8 mouse cellular contexts compared by ENCODE assay signal in genomic region chr11:70001865-70002264, GRCm38 (mm10). TPM values are rescaled to one million over a fixed set of nuclear protein-coding genes. Genes with fewer than 3 reads are reported as not detected.
DNase-seq lines count a peak whose midpoint lies in the region; TF ChIP-seq lines count a peak whose summit lies in the region.

No protein-coding gene starts in this region.

- TF ChIP-seq POLR2A in bone marrow macrophage, adult 2 months (IDR thresholded peaks at IDR 0.05; ENCODE audit: borderline replicate concordance, low read depth, low read length), result no peak
- TF ChIP-seq POLR2A in liver, adult 2 months (IDR thresholded peaks at IDR 0.05; ENCODE audit: extremely low read depth, insufficient read depth, low read length), result no peak

- peak overlapping the region; percentile 69 for H3K4me3 ChIP-seq in bone marrow macrophage, adult 2 months (ENCODE audit: insufficient read depth, low read length)
- H3K4me3 ChIP-seq in liver, adult 2 months (ENCODE audit: insufficient read depth, low read depth, low read length), result no peak overlapping the region

- intact Hi-C loops in left cerebral cortex, postnatal 4 days (cut with DNase I), result no loop called here
- intact Hi-C loops in left cerebral cortex, postnatal 25 days (cut with DNase I), result loop anchor here (5.0 kb wide), 1 partner anchor 210 kb away; the partner anchor contains the start of gene Slc16a11

- DNase-seq in left cerebral cortex, postnatal 4 days, result peak; percentile 53
- no peak for DNase-seq in left cerebral cortex, adult 8-10 months (ENCODE audit: low spot score in 2 of 2)
- DNase-seq in heart, postnatal 4 days, result peak; percentile 64
- peak; percentile 44 for DNase-seq in liver, adult 2 months (ENCODE audit: extremely low read depth, low read depth, low spot score)
- DNase-seq in naive thymus-derived CD4-positive, alpha-beta T cell, adult 2 months (ENCODE audit: low read depth), result peak; percentile 82
- DNase-seq in left cerebral cortex, postnatal 25 days (ENCODE audit: low spot score in 2 of 2), result no peak
- no peak for DNase-seq in ovary, postnatal 36 days (ENCODE audit: low spot score)

- H3K4me1 ChIP-seq in bone marrow macrophage, adult 2 months (ENCODE audit: control insufficient read depth, insufficient read depth, low read length), result peaks cover 26% of the 10 kb centered on the region
- H3K4me1 ChIP-seq in liver, adult 2 months (ENCODE audit: control insufficient read depth, insufficient read depth, low read length), result peaks cover 8% of the 10 kb centered on the region

- H3K27ac ChIP-seq in bone marrow macrophage, adult 2 months (ENCODE audit: insufficient read depth, low read depth, low read length), result no peak overlapping the region; the same call in 1 of the 2 replicates
- no peak overlapping the region for H3K27ac ChIP-seq in liver, adult 2 months (replicated peaks; ENCODE audit: insufficient read depth, low read depth, low read length)

- peaks cover 14% of the 10 kb centered on the region for H3K79me2 ChIP-seq in liver, adult 2 months (ENCODE audit: control insufficient read depth, insufficient read depth, low read length)

- H3K36me3 ChIP-seq in liver, adult 2 months (ENCODE audit: control insufficient read depth, insufficient read depth, low read length), result peaks cover 6% of the 10 kb centered on the region; the same call in 1 of the 2 replicates

- no peaks in the 10 kb centered on the region for H3K27me3 ChIP-seq in liver, adult 2 months (ENCODE audit: control insufficient read depth, insufficient read depth, low read length)

- no peak overlapping the region for H3K9ac ChIP-seq in liver, adult 2 months (ENCODE audit: low read depth, low read length)

- TF ChIP-seq CTCF in bone marrow macrophage, adult 2 months (IDR thresholded peaks at IDR 0.05; ENCODE audit: low read depth, low read length), result no peak; the same call in 1 of the 2 replicates
- TF ChIP-seq CTCF in liver, adult 2 months (IDR thresholded peaks at IDR 0.05; ENCODE audit: low read depth, low read length), result peak; percentile 17; the same call in 1 of the 2 replicates

RNA-seq across cellular contexts. Expression of gene Dvl2, which starts 1.5 kb away (rescaled TPM):
- total RNA-seq in left cerebral cortex, postnatal 4 days (2021), result 10 to 100 TPM; 38.8 to 40.1 TPM
- total RNA-seq in left cerebral cortex, adult 8-10 months (2022), result 10 to 100 TPM; 28.0 to 36.9 (median 32.9) TPM
- polyA plus RNA-seq in bone marrow macrophage, adult 2 months (2012; ENCODE audit: insufficient read depth, insufficient read length, missing spikeins), result 20.4 and 25.8 TPM in 2 replicates
- 10 to 100 TPM; 13.1 to 14.0 TPM for total RNA-seq in heart, postnatal 4 days (2021)
- 2.8 TPM in 2 replicates for total RNA-seq in liver, adult 2 months (2014; rRNA removed)
- 3.7 and 4.5 TPM in 2 replicates for polyA plus RNA-seq in liver, adult 2 months (2012; rRNA removed)
- 10 to 100 TPM; 26.1 to 32.2 TPM for total RNA-seq in left cerebral cortex, postnatal 25 days (2021)

RNA-seq across cellular contexts. Expression of gene Phf23, which starts 6.3 kb away (rescaled TPM):
- 10 to 100 TPM; 46.2 to 48.7 TPM for total RNA-seq in left cerebral cortex, postnatal 4 days (2021)
- total RNA-seq in left cerebral cortex, adult 8-10 months (2022), result 10 to 100 TPM; 49.6 to 59.9 (median 51.8) TPM
- 77.6 and 78.1 TPM in 2 replicates for polyA plus RNA-seq in bone marrow macrophage, adult 2 months (2012; ENCODE audit: insufficient read depth, insufficient read length, missing spikeins)
- 10 to 100 TPM; 25.0 to 30.3 TPM for total RNA-seq in heart, postnatal 4 days (2021)
- 8.0 and 8.5 TPM in 2 replicates for total RNA-seq in liver, adult 2 months (2014; rRNA removed)
- polyA plus RNA-seq in liver, adult 2 months (2012; rRNA removed), result 8.8 and 12.1 TPM in 2 replicates
- total RNA-seq in left cerebral cortex, postnatal 25 days (2021), result 10 to 100 TPM; 44.6 to 47.5 TPM

RNA-seq across cellular contexts. Expression of gene Gabarap, which starts 10.9 kb away (rescaled TPM):
- 100 to 1,000 TPM; 303 to 307 TPM for total RNA-seq in left cerebral cortex, postnatal 4 days (2021)
- 100 to 1,000 TPM; 218 to 247 (median 236) TPM for total RNA-seq in left cerebral cortex, adult 8-10 months (2022)
- 1,001 and 1,002 TPM in 2 replicates for polyA plus RNA-seq in bone marrow macrophage, adult 2 months (2012; ENCODE audit: insufficient read depth, insufficient read length, missing spikeins)
- 100 to 1,000 TPM; 271 TPM for total RNA-seq in heart, postnatal 4 days (2021)
- 175 and 176 TPM in 2 replicates for total RNA-seq in liver, adult 2 months (2014; rRNA removed)
- polyA plus RNA-seq in liver, adult 2 months (2012; rRNA removed), result 430 and 476 TPM in 2 replicates
- 100 to 1,000 TPM; 217 to 218 TPM for total RNA-seq in left cerebral cortex, postnatal 25 days (2021)

RNA-seq across cellular contexts. Expression of gene Acadvl, which starts 13.3 kb away (rescaled TPM):
- 10 to 100 TPM; 44.8 to 45.0 TPM for total RNA-seq in left cerebral cortex, postnatal 4 days (2021)
- 10 to 100 TPM; 57.9 to 68.3 (median 61.2) TPM for total RNA-seq in left cerebral cortex, adult 8-10 months (2022)
- 46.4 and 51.3 TPM in 2 replicates for polyA plus RNA-seq in bone marrow macrophage, adult 2 months (2012; ENCODE audit: insufficient read depth, insufficient read length, missing spikeins)
- 100 to 1,000 TPM; 862 to 957 TPM for total RNA-seq in heart, postnatal 4 days (2021)
- 314 and 344 TPM in 2 replicates for total RNA-seq in liver, adult 2 months (2014; rRNA removed)
- polyA plus RNA-seq in liver, adult 2 months (2012; rRNA removed), result 302 and 314 TPM in 2 replicates
- 10 to 100 TPM; 57.4 to 59.3 TPM for total RNA-seq in left cerebral cortex, postnatal 25 days (2021)

RNA-seq across cellular contexts. Expression of gene Dlg4, which starts 14.9 kb away (rescaled TPM):
- total RNA-seq in left cerebral cortex, postnatal 4 days (2021), result 100 to 1,000 TPM; 496 to 497 TPM
- 100 to 1,000 TPM; 721 to 849 (median 797) TPM for total RNA-seq in left cerebral cortex, adult 8-10 months (2022)
- polyA plus RNA-seq in bone marrow macrophage, adult 2 months (2012; ENCODE audit: insufficient read depth, insufficient read length, missing spikeins), result 31.1 and 34.0 TPM in 2 replicates
- total RNA-seq in heart, postnatal 4 days (2021), result 10 to 100 TPM; 13.2 to 15.5 TPM
- 0.37 and 1.0 TPM in 2 replicates for total RNA-seq in liver, adult 2 months (2014; rRNA removed)
- 1.1 and 1.3 TPM in 2 replicates for polyA plus RNA-seq in liver, adult 2 months (2012; rRNA removed)
- total RNA-seq in left cerebral cortex, postnatal 25 days (2021), result 100 to 1,000 TPM; 931 to 954 TPM

Comparison
In these comparisons a context has a peak if more than half of its experiments do, and no peak if none do; other contexts are left out.
1. DNase-seq: peak in left cerebral cortex, postnatal 4 days (single experiment), heart, postnatal 4 days (single experiment), liver, adult 2 months (single experiment) and naive thymus-derived CD4-positive, alpha-beta T cell, adult 2 months (single experiment); none in left cerebral cortex, adult 8-10 months (0 of 2), left cerebral cortex, postnatal 25 days (0 of 2) and ovary, postnatal 36 days (single experiment).